Mouse (Mus musculus): Measurements from ENCODE around the gene Prss41. TPM values are rescaled to one million over a fixed set of nuclear protein-coding genes. Genes with fewer than 3 reads are reported as not detected.

The Prss41 gene
- not detected in 2 replicates for polyA plus RNA-seq (2015; fragmentation: Nextera tagmentation; extraction: Ambion mirVana)

GRCm38 (mm10) chr17:23843812-23844273 lies at the start of gene Prss41, which contains the start of gene Prss32:
TSS of gene Prss41 (minus strand) at chr17:23844172.
TSS of gene Prss32 (plus strand) at chr17:23843855.

GRCm38 (mm10) chr17:23880576-23880975 lies 36.6 kb upstream of the Prss41 start, which contains the start of the genes Dcpp1 and Dcpp2:
TSS of gene Dcpp1 (plus strand) at chr17:23880876.
TSS of gene Dcpp2 (plus strand) at chr17:23880880.

GRCm38 (mm10) chr17:23867756-23868155 lies 23.8 kb upstream of the Prss41 start, which contains the start of gene Prss21:
TSS of gene Prss21 (plus strand) at chr17:23868056.

GRCm38 (mm10) chr17:23836006-23836575 lies 7.9 kb downstream of the Prss41 start, which contains the start of gene Prss33:
TSS of gene Prss33 (minus strand) at chr17:23836056.

GRCm38 (mm10) chr17:23829064-23829619 lies 14.8 kb downstream of the Prss41 start, which contains the start of gene Elob:
TSS of gene Elob (minus strand) at chr17:23829136.

GRCm38 (mm10) chr17:23790269-23791078 lies 53.5 kb downstream of the Prss41 start, which contains the start of gene Srrm2:
TSS of gene Srrm2 (plus strand) at chr17:23790532.

Small RNA genes within 50 kb of the gene (microRNA-seq; reads per million reads assigned to microRNA genes)
- gene Mir5125: 0.10 to 0.85 reads per million in 2 experiments

Other genes with a start within 250 kb of the Prss41 start
- gene Zfp13, start 244.7 kb downstream of the Prss41 start, polyA plus RNA-seq (2015; fragmentation: Nextera tagmentation; extraction: Ambion mirVana): 4.7 and 5.1 TPM in 2 replicates
- gene Zscan10, start 243.3 kb downstream of the Prss41 start, polyA plus RNA-seq (2015; fragmentation: Nextera tagmentation; extraction: Ambion mirVana): not detected in 2 replicates
- gene Mmp25, start 198.9 kb downstream of the Prss41 start, polyA plus RNA-seq (2015; fragmentation: Nextera tagmentation; extraction: Ambion mirVana): 0.14 and 0.41 TPM in 2 replicates
- gene Bicdl2, start 183.7 kb downstream of the Prss41 start, polyA plus RNA-seq (2015; fragmentation: Nextera tagmentation; extraction: Ambion mirVana): 1.2 TPM in 1 of 2 replicates, not detected in the other
- gene Hcfc1r1, start 170.6 kb downstream of the Prss41 start, polyA plus RNA-seq (2015; fragmentation: Nextera tagmentation; extraction: Ambion mirVana): 353 and 354 TPM in 2 replicates
- 22.8 and 25.1 TPM in 2 replicates for gene Thoc6, start 170.3 kb downstream of the Prss41 start, polyA plus RNA-seq (2015; fragmentation: Nextera tagmentation; extraction: Ambion mirVana)
- gene Tnfrsf12a, start 166.7 kb downstream of the Prss41 start, polyA plus RNA-seq (2015; fragmentation: Nextera tagmentation; extraction: Ambion mirVana): 64.2 and 68.3 TPM in 2 replicates
- not detected in 2 replicates for gene Cldn6, start 164.9 kb downstream of the Prss41 start, polyA plus RNA-seq (2015; fragmentation: Nextera tagmentation; extraction: Ambion mirVana)
- 1.3 and 1.5 TPM in 2 replicates for gene Cldn9, start 160.1 kb downstream of the Prss41 start, polyA plus RNA-seq (2015; fragmentation: Nextera tagmentation; extraction: Ambion mirVana)
- 0.81 and 0.83 TPM in 2 replicates for gene 1520401A03Rik, start 121.4 kb downstream of the Prss41 start, polyA plus RNA-seq (2015; fragmentation: Nextera tagmentation; extraction: Ambion mirVana)
- 11.1 and 12.5 TPM in 2 replicates for gene Pkmyt1, start 117.8 kb downstream of the Prss41 start, polyA plus RNA-seq (2015; fragmentation: Nextera tagmentation; extraction: Ambion mirVana)
- gene Paqr4, start 103.3 kb downstream of the Prss41 start, polyA plus RNA-seq (2015; fragmentation: Nextera tagmentation; extraction: Ambion mirVana): 9.9 and 15.9 TPM in 2 replicates
- gene Kremen2, start 98.3 kb downstream of the Prss41 start, polyA plus RNA-seq (2015; fragmentation: Nextera tagmentation; extraction: Ambion mirVana): 0.35 and 1.5 TPM in 2 replicates
- 33.8 and 34.1 TPM in 2 replicates for gene Flywch1, start 72.6 kb downstream of the Prss41 start, polyA plus RNA-seq (2015; fragmentation: Nextera tagmentation; extraction: Ambion mirVana)
- gene Flywch2, start 58.1 kb downstream of the Prss41 start, polyA plus RNA-seq (2015; fragmentation: Nextera tagmentation; extraction: Ambion mirVana): 11.9 and 13.5 TPM in 2 replicates
- gene Srrm2, start 53.6 kb downstream of the Prss41 start, polyA plus RNA-seq (2015; fragmentation: Nextera tagmentation; extraction: Ambion mirVana): 234 and 263 TPM in 2 replicates
- 1,095 and 1,181 TPM in 2 replicates for gene Elob, start 15.0 kb downstream of the Prss41 start, polyA plus RNA-seq (2015; fragmentation: Nextera tagmentation; extraction: Ambion mirVana)
- gene Prss33, start 8.1 kb downstream of the Prss41 start, polyA plus RNA-seq (2015; fragmentation: Nextera tagmentation; extraction: Ambion mirVana): not detected in 2 replicates
- not detected in 2 replicates for gene Prss32, start 317 bp downstream of the Prss41 start, polyA plus RNA-seq (2015; fragmentation: Nextera tagmentation; extraction: Ambion mirVana)
- gene Prss21, start 23.9 kb upstream of the Prss41 start, polyA plus RNA-seq (2015; fragmentation: Nextera tagmentation; extraction: Ambion mirVana): not detected in 2 replicates
- not detected in 2 replicates for gene Dcpp1, start 36.7 kb upstream of the Prss41 start, polyA plus RNA-seq (2015; fragmentation: Nextera tagmentation; extraction: Ambion mirVana)
- gene Dcpp2, start 36.7 kb upstream of the Prss41 start, polyA plus RNA-seq (2015; fragmentation: Nextera tagmentation; extraction: Ambion mirVana): not detected in 2 replicates
- gene Dcpp3, start 73.3 kb upstream of the Prss41 start, polyA plus RNA-seq (2015; fragmentation: Nextera tagmentation; extraction: Ambion mirVana): not detected in 2 replicates
- gene Sbp, start 97.5 kb upstream of the Prss41 start, polyA plus RNA-seq (2015; fragmentation: Nextera tagmentation; extraction: Ambion mirVana): not detected in 2 replicates
- gene Sbpl, start 111.1 kb upstream of the Prss41 start, polyA plus RNA-seq (2015; fragmentation: Nextera tagmentation; extraction: Ambion mirVana): not detected in 2 replicates
- gene Prss30, start 136.4 kb upstream of the Prss41 start, polyA plus RNA-seq (2015; fragmentation: Nextera tagmentation; extraction: Ambion mirVana): not detected in 2 replicates
- not detected in 2 replicates for gene Prss22, start 153.9 kb upstream of the Prss41 start, polyA plus RNA-seq (2015; fragmentation: Nextera tagmentation; extraction: Ambion mirVana)
- gene Prss27, start 194.0 kb upstream of the Prss41 start, polyA plus RNA-seq (2015; fragmentation: Nextera tagmentation; extraction: Ambion mirVana): 0.13 TPM in 1 of 2 replicates, not detected in the other
- 26.5 and 30.3 TPM in 2 replicates for gene Kctd5, start 229.3 kb upstream of the Prss41 start, polyA plus RNA-seq (2015; fragmentation: Nextera tagmentation; extraction: Ambion mirVana)